Mouse (Mus musculus): ENCODE results near the gene Ttc3. TPM values are rescaled to one million over a fixed set of nuclear protein-coding genes. Genes with fewer than 3 reads are reported as not detected.
A peak's percentile ranks its signal among the peaks of the same experiment; 100 is the strongest.

Gene Ttc3
- polyA plus RNA-seq, 2 experiments: 9.2 to 20.3 TPM

GRCm38 (mm10) chr16:94362174-94362873 is 8.1 kb upstream of the Ttc3 start:
- H3K4me3 ChIP-seq (ENCODE audit: insufficient read depth in 1 of 2, low read depth in 2 of 2, low read length in 2 of 2): no peak overlapping the region
- no peak for TF ChIP-seq CTCF (IDR thresholded peaks at IDR 0.05; ENCODE audit: low read depth)
- no peak for TF ChIP-seq EP300 (IDR thresholded peaks at IDR 0.05; ENCODE audit: low read depth)
- no peak overlapping the region for H3K4me2 ChIP-seq (ENCODE audit: low read depth)
- H3K36me3 ChIP-seq (replicated peaks; ENCODE audit: control insufficient read depth, insufficient read depth, low read depth): no peaks in the 10 kb centered on the region
- H3K27ac ChIP-seq: no peak overlapping the region
- 39% methylated on average over 10 of the region's 10 CpGs for WGBS (ENCODE audit: insufficient replicate concordance)
- no peak for ATAC-seq (ENCODE audit: insufficient read depth)
- H3K27me3 ChIP-seq (ENCODE audit: control insufficient read depth, insufficient read depth, low read length): no peaks in the 10 kb centered on the region
- DNase-seq (ENCODE audit: low read depth in 3 of 3, low spot score in 3 of 3): no peak
- no peak overlapping the region for H3K9ac ChIP-seq (replicated peaks)
- H3K9me3 ChIP-seq (ENCODE audit: control insufficient read depth, low read length): no peaks in the 10 kb centered on the region
- H3K4me1 ChIP-seq (replicated peaks; ENCODE audit: control insufficient read depth in 2 of 2, insufficient read depth in 2 of 2, low read length in 1 of 2): peaks cover 0 to 10% of the 10 kb centered on the region in 2 experiments; a peak in 2 of 4 replicates

GRCm38 (mm10) chr16:94363814-94364213 is 6.6 kb upstream of the Ttc3 start:
- no peaks in the 10 kb centered on the region for H3K9me3 ChIP-seq (ENCODE audit: control insufficient read depth, low read length)
- DNase-seq (ENCODE audit: low read depth in 3 of 3, low spot score in 3 of 3) (no peak), ATAC-seq (ENCODE audit: insufficient read depth) (no peak)
- no peak overlapping the region for H3K27ac ChIP-seq
- H3K4me2 ChIP-seq (ENCODE audit: low read depth): no peak overlapping the region
- H3K4me3 ChIP-seq (ENCODE audit: insufficient read depth in 1 of 2, low read depth in 2 of 2, low read length in 2 of 2): no peak overlapping the region
- H3K27me3 ChIP-seq (ENCODE audit: control insufficient read depth, insufficient read depth, low read length): no peaks in the 10 kb centered on the region
- WGBS (ENCODE audit: insufficient replicate concordance): 67% methylated on average over 4 of the region's 4 CpGs
- no peak overlapping the region for H3K9ac ChIP-seq (replicated peaks)
- peaks cover 0 to 2% of the 10 kb centered on the region in 2 experiments; a peak in 1 of 4 replicates for H3K4me1 ChIP-seq (replicated peaks; ENCODE audit: control insufficient read depth in 2 of 2, insufficient read depth in 2 of 2, low read length in 1 of 2)
- no peak for TF ChIP-seq EP300 (IDR thresholded peaks at IDR 0.05; ENCODE audit: low read depth)
- no peak for TF ChIP-seq CTCF (IDR thresholded peaks at IDR 0.05; ENCODE audit: low read depth)
- no peaks in the 10 kb centered on the region for H3K36me3 ChIP-seq (replicated peaks; ENCODE audit: control insufficient read depth, insufficient read depth, low read depth)

GRCm38 (mm10) chr16:94365435-94365834 is 5.0 kb upstream of the Ttc3 start:
- 73% methylated on average over 3 of the region's 3 CpGs for WGBS (ENCODE audit: insufficient replicate concordance)
- Histone ChIP-seq H3K36me3 (replicated peaks; ENCODE audit: control insufficient read depth, insufficient read depth, low read depth) (no peaks in the 10 kb centered on the region), H3K4me2 (ENCODE audit: low read depth) (no peak overlapping the region), H3K27me3 (ENCODE audit: control insufficient read depth, insufficient read depth, low read length) (no peaks in the 10 kb centered on the region), H3K4me3 (ENCODE audit: insufficient read depth in 1 of 2, low read depth in 2 of 2, low read length in 2 of 2) (no peak overlapping the region), H3K4me1 (replicated peaks; ENCODE audit: control insufficient read depth in 2 of 2, insufficient read depth in 2 of 2, low read length in 1 of 2) (peaks cover 6 to 8% of the 10 kb centered on the region in 2 experiments; a peak in 3 of 4 replicates), H3K9ac (replicated peaks) (no peak overlapping the region), H3K27ac (no peak overlapping the region), H3K9me3 (ENCODE audit: control insufficient read depth, low read length) (no peaks in the 10 kb centered on the region)
- no peak for TF ChIP-seq CTCF (IDR thresholded peaks at IDR 0.05; ENCODE audit: low read depth)
- no peak for TF ChIP-seq EP300 (IDR thresholded peaks at IDR 0.05; ENCODE audit: low read depth)
- DNase-seq (ENCODE audit: low read depth in 3 of 3, low spot score in 3 of 3) (no peak), ATAC-seq (ENCODE audit: insufficient read depth) (no peak)

GRCm38 (mm10) chr16:94369596-94370172 is 734 bp upstream of the Ttc3 start:
- TF ChIP-seq EP300 (IDR thresholded peaks at IDR 0.05; ENCODE audit: low read depth) (no peak), CTCF (IDR thresholded peaks at IDR 0.05; ENCODE audit: low read depth) (no peak)
- Histone ChIP-seq H3K36me3 (replicated peaks; ENCODE audit: control insufficient read depth, insufficient read depth, low read depth) (no peaks in the 10 kb centered on the region), H3K4me2 (ENCODE audit: low read depth) (peak overlapping the region; percentile 82), H3K4me1 (replicated peaks; ENCODE audit: control insufficient read depth in 2 of 2, insufficient read depth in 2 of 2, low read length in 1 of 2) (peaks cover 6 to 7% of the 10 kb centered on the region in 2 experiments; a peak in 2 of 4 replicates), H3K27me3 (ENCODE audit: control insufficient read depth, insufficient read depth, low read length) (no peaks in the 10 kb centered on the region), H3K4me3 (ENCODE audit: insufficient read depth in 1 of 2, low read depth in 2 of 2, low read length in 2 of 2) (peak overlapping the region; percentile 85 to 89), H3K27ac (peak overlapping the region; percentile 39), H3K9ac (replicated peaks) (peak overlapping the region; percentile 60), H3K9me3 (ENCODE audit: control insufficient read depth, low read length) (no peaks in the 10 kb centered on the region)
- 12% methylated on average over 6 of the region's 6 CpGs for WGBS (ENCODE audit: insufficient replicate concordance)
- ATAC-seq (ENCODE audit: insufficient read depth) (no peak), DNase-seq (ENCODE audit: low read depth in 3 of 3, low spot score in 3 of 3) (no peak)

- Histone ChIP-seq H3K36me3 (replicated peaks; ENCODE audit: control insufficient read depth, insufficient read depth, low read depth) (no peaks in the 10 kb centered on the region), H3K4me2 (ENCODE audit: low read depth) (peak overlapping the region; percentile 82), H3K9ac (replicated peaks) (peak overlapping the region; percentile 60), H3K4me3 (ENCODE audit: insufficient read depth in 1 of 2, low read depth in 2 of 2, low read length in 2 of 2) (peak overlapping the region; percentile 85 to 89), H3K27me3 (ENCODE audit: control insufficient read depth, insufficient read depth, low read length) (no peaks in the 10 kb centered on the region), H3K9me3 (ENCODE audit: control insufficient read depth, low read length) (no peaks in the 10 kb centered on the region), H3K27ac (no peak overlapping the region; the same call in 1 of the 2 replicates), H3K4me1 (replicated peaks; ENCODE audit: control insufficient read depth in 2 of 2, insufficient read depth in 2 of 2, low read length in 1 of 2) (peaks cover 6 to 7% of the 10 kb centered on the region in 2 experiments; a peak in 2 of 4 replicates)
- ATAC-seq (ENCODE audit: insufficient read depth): peak; percentile 82
- DNase-seq (ENCODE audit: low read depth in 3 of 3, low spot score in 3 of 3): peak in 1 of 3 experiments; percentile 47
- TF ChIP-seq CTCF (IDR thresholded peaks at IDR 0.05; ENCODE audit: low read depth): no peak
- TF ChIP-seq EP300 (IDR thresholded peaks at IDR 0.05; ENCODE audit: low read depth): no peak
- 0% methylated on average over 39 of the region's 43 CpGs for WGBS (ENCODE audit: insufficient replicate concordance)
These were observed 490 bp downstream of the Ttc3 start for GRCm38 (mm10) chr16:94370915-94371300.
